Mouse (Mus musculus) adrenal gland, postnatal 10 days (tissue): ENCODE results near the gene Ptpn23. TPM values are rescaled to one million over a fixed set of nuclear protein-coding genes. Genes with fewer than 3 reads are reported as not detected.
"Not testable (repeated sequence)": the region's sequence is repeated elsewhere in the genome, so short reads cannot be mapped to it uniquely, and the experiment has no call there.

Experiments
- DNase-seq: peaks from one replicate; pipeline ENCODE4 v3.0.0; 2021; ENCODE audit warnings: mixed read lengths
- long read RNA-seq, 2 experiments: library from polyadenylated mRNA; stranded (forward); transcript quantifications; one replicate each; pipeline ENCODE4 v2.0.0; 2021
- total RNA-seq, 2 experiments: library from RNA; stranded (reverse); gene quantifications; 2 replicates each; pipeline ENCODE4 v1.2.3; 2021

Ptpn23 gene
- total RNA-seq, result 10 to 100 TPM; 33.4 to 38.8 TPM
- long read RNA-seq, experiment 1, partial matches to known transcripts, result 4 of 5 reads
- long read RNA-seq, experiment 1, other reads (novel, unspliced or antisense), result 1 of 5 reads
- long read RNA-seq, experiment 2, partial matches to known transcripts, result 2 of 2 reads
- long read RNA-seq, experiment 2, other reads (novel, unspliced or antisense), result 0 of 2 reads

DNA sequence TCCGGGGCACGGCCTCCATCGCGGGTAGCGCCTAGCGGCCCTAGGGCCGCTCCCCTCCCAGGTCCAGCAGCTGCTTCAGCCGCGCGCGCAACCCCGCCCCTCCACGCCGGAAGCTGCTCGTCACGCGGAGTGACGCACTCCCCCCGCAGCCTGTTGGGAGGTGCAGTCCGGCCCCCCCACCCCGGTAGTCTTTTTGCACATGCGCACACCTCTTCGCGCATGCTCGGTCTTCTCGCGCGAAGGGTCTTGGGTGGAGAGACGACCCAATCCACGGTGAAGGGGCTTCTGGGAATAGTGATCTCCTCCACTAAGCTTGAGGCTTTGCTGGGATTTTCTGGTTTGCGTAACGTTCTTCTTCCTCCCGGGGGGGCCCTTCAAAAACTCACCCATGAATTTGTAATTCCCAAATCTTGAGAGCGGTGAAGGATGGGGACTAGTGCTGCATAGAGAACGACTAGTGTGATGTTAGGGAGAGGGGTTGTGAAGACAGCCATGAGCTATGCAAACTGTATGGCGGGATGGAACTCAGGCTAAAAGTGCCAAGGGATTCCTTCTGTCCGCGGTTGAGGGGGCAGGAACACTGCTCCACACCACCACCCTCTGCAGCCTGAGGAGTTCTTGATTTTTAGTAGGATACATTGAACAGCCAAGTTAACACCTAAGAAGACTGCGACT is at the start of gene Ptpn23:
Ptpn23 (minus strand) TSS at position 115 of the 675 bp plus-strand sequence.
- peak; percentile 98 for DNase-seq

DNA sequence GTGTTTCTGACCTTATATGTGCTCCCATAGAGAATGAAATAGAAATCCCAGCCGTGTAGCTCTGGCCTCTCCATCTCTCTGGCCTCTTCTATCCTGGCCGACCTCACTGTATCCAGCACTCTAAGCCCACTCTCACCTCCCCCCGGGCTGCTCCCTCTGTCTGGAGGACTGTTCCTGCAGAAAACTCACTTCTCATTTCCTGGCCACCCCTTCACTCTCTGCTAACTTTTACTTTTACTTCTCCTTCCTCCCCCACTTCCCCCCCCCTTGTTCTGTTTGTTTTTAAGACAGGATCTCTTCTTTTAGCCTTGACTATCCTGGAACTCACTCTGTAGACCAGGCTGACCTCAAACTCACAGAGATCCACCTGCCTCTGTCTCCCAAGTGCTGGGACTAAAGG is 44.5 kb upstream of the Ptpn23 start:
- no peak for DNase-seq

DNA sequence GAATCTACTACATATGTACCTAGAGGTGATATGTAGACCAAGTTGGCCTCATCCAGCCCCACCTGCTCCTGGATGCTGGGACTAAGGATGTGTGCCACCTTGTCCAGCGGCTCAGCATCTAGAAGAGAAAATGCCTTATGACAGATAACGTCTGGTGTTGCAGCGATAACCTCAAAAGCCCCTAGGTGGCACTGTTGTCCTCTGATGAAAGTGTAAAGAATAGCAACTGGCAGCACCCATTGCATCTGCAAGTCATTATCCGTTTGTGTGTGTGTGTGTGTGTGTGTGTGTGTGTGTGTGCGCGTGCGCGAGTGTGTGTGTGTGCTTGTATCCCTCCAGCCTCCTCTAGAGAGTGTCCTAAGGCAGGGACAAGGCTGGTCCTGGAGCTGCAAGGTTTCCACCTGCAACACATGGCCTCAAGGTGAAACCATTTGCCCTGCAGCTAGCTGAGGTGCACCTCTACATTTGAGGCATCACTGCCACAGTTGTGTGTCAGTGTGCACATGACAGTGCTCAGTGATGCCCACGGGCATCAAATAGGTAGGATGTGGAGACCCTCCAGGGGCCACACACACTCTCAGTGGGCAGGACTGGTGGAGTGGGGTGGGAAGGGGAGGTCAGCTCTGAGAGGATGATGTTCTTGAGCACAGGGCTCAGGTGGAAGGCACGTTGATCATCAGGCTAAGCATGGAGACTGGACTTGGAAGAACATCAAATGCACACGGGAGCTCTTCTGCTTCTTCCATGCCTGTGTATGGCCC is 41.0 kb upstream of the Ptpn23 start:
- peak; percentile 80 for DNase-seq

DNA sequence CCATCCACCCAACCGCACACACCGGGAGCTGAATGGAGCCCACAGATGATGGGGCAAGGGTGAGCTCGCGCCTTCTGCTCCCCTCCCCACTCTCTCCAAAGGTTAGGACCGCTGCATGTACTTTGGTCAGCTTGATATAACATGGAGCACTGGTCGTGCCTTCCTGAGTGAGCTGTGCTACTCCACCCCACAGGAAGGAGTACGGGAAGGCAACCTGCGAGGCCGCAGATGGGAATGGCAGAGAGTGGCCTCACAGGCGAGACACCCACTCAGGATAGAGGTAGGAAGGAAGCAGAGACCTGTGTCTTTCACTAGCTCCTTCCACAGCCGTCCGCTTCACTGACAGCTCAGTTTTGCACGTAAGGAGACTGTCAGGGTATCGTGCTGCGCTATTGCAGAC is 40.3 kb upstream of the Ptpn23 start:
- no peak for DNase-seq

DNA sequence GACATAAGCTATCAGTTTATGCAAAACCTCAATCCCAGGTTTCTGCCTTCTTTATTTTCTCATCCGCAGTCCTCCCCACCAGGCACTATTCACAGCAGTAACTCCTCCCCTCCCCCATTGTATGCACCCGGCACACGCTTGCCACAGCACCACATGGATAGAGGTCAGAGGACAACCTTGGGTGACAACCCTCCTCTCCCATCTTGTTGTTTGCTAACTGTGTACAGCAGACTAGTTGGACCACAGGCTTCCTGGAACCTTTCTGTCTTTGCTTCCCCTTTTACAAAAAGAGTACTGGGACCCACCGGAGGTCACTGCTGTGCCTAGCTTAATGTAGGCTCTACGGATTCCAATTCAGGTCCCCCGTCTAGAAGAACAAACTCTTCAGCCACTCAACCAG is 32.5 kb upstream of the Ptpn23 start:
- DNase-seq, result no peak

DNA sequence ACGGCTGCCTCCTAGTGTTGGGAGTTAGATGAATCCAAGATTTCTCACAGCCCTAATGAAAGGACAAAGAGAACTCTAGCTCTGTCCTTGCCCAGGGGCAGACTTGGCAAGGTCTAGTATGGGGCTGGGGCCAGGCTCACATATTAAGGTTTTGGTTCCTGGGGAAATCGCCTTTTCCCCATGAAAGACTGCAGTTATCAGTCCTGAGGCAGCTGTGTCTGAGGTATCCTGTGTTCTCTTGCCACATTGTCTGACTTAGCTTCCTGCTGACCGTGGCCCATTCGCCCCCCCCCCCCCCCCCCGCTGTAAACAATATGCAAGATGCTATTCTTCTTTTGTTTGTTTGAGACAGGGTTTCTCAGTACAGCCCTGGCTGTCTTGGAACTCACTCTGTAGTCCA is 32.0 kb upstream of the Ptpn23 start:
- DNase-seq, result no peak

DNA sequence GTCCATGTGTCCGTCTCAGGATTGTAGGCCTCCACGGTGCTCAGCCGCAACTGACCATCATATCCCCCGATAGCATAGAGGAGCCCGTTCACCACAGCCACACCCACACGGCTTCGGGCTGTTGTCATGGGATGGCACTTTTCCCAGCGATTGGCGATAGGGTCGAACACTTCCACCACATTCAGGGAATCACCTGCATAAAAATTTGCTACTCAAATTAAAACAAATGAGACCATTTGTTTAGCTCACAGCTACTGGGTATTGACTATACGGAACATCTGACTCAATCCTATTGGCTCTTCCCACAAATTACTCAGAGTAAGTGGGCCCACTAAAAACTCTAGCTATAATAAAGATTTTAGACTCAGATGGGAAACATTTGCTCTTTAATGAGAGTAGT is 28.0 kb upstream of the Ptpn23 start:
- DNase-seq, result no peak

DNA sequence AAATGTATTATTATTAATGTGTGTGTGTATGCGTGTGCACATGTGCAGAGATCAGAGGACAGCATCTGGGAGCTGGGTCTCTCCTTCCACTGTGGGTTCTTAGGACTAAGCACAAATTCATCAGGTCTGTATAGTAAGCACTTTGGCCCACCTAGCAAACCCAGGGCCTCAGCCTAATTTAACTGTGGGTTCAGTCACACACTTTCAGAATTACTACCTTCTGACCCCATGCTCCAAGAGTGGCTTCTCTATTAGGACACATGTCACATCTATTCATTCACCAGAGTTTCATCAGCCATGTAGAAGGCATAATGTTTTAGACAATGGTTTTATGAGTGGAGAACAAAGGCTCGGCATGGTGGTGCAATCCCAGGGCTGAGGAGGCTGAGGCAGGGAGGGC is 25.0 kb upstream of the Ptpn23 start:
- no peak for DNase-seq

DNA sequence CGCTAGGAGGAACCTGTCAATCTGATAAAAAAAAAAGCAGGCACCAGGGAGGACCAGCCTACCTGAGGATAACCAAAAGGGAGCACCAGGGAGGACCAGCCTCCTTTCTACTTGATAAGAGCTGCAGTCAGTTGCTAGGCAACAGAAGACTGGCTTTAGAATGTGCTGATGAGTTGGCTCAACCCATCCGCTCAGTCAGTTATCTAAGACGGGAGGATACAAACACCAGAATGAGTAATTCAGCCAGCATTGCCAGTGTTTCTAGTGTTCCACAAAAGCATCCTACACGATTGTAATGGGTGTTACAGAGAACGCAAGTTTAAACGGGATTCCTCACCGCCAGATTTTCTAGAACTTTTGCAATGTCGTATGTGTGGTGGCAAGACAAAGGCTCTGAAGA is 23.2 kb upstream of the Ptpn23 start:
- DNase-seq, result no peak

DNA sequence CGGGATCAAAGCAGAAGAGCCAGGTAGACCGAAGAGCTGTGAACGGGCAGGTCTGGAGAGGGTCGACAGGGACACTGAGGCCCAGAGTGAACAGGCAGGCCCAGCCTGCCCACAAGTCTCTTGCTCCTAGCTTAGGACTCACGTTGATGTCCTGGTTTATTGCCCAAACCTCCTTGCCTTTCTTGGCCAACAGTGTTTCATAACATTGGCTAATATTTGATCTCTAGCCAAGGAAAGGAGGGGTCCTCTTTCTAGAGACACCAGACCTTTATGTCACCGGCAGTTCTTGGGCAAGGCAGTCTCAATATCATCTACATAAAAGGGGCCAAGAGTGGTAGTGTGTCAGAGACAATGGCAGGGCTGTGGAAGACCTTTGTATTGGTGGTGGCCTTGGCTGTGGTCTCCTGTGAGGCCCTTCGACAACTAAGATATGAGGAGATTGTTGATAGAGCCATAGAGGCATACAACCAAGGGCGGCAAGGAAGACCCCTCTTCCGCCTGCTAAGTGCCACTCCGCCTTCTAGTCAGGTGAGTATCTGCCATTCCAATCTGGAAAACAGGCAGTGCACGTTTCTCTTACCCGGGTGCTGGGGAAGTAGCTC is 11.6 kb upstream of the Ptpn23 start, which contains the start of gene Ngp:
Ngp (plus strand) TSS at position 237 of the 602 bp plus-strand sequence.
- DNase-seq, result no peak

DNA sequence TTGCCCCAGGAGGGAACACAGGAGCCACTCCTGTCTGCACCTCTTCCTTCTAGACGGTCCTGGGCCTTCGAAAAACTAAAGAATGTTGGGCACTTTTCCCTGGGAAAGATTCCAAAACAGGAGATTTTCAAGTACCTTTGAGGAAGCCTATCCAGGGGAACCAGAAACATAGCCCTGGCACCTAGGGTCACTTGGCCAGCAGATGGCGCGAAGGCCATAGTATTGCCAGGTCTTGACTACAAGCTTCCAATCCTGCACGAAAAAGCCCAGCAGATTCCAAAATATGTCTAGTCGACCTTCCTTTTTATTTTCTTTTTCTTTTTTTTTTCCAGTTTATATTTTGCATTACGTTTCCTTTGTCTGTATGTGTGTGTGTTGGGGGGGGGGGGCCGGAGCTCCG is 5.8 kb upstream of the Ptpn23 start:
- peak; percentile 68 for DNase-seq

DNA sequence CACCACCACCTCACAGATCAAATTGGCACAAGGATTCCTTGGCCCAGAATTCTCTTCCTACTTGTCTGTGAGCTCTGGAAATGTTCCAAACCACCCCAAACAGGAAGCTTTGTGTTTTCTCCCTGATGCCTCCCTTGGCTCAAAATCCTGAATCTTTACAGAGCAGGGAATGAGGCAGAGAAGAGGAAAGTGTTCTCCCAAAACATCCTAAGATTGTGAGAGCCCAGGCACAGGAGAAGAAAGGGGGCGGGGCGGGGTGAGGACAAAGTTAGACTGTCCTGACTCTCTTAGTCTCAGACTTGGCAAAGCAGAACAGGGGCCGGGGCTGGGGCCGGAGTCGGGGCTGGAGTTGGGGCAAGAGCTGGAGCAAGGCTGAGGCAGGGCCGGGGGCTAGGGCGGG is 4.9 kb upstream of the Ptpn23 start:
- DNase-seq, result no peak

DNA sequence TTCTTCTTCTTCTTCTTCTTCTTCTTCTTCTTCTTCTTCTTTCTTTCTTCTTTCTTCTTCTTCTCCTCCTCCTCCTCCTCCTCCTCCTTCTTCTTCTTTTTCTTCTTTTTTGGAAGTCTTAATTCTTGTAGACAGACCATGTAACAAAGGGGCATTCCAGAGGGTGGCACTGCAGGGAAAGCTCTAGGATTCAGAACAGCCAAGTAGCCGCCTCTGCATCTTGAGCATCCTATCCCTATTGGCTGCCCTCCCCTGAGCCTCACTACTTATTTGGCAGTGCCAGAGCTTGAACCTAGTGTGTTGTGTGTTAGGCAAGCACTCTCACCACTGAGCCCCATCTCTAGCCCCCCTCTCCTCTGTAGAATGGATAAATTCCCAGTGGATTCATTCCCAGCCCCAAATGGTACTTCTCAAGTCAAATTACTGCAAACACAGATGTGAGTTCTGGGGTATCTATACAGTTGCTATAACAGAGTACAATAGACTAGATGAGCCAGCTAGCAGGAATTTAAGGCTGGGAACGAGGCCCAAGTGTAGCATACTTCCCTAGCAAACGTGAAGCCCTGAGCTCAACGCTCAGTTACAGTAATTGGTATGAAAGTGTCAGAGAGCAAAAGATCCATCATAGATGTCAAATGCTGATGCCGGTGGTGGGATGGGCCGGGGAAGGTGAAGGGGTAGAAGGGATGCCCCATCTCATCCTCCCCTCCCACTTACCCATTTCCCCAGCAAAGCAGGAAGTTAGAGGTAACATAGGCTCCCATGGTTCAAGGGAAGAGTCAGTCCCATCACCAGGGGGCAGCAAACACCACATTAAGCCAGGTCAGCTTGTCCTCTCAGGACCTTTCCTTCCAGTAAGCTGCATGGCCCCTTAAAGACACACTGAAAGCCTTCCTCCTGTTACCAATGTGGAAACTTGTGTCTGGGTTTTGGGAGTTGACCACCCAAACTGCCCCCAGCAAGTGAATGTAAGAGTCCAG is 3.2 kb upstream of the Ptpn23 start:
- peak; percentile 90 for DNase-seq

DNA sequence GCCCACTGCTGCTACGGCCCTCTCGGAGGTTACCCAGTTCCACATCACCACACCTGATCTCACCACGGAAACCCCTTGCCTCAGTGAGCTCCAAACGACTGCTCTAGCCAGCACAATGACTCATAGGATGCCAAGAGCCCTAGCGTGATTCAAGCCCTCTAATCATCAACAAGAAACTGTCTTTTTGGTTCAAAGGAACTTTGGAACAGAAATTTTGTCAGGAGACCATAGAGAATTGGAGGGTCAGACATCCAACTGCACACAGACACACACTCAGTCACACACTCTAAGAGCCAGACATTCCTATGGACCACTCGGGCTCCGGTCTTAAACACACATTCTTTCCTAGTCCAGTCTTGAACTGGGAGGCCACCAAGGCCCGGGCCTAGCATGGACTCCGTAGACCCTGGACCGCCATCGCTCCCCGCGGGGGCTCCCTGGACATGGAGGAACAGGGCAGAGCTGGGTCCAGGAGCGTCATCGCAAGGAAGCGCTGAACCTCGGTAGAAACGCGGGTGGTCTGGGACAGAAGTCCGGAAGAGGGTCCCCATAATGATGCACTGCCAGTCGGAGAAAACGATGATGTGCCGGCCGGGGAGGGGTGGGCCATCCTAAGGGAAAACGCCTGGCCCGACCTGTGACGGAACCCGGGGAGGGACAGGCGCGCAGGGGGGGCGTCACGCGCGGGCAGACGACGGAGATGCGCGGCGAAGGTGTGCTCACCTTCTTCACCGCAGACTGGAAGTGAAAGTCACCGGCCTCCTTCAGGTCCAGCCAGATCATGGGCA is 508 bp downstream of the Ptpn23 start:
- no peak for DNase-seq

DNA sequence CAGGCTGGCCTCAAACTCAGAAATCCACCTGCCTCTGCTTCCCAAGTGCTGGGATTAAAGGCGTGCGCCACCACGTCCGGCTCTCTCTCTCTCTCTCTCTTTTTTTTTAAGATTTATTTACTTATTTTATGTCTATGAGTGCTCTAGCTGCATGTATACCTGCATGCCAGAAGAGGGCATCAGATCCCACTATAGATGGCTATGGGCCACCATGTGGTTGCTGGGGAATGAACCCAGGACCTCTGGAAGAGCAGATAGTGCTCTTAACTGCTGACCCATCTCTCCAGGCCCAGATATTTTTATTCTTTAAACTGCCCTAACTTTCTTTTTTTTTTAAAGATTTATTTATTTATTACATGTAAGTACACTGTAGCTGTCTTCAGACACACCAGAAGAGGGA is 4.8 kb downstream of the Ptpn23 start:
- DNase-seq, result not testable (repeated sequence)

DNA sequence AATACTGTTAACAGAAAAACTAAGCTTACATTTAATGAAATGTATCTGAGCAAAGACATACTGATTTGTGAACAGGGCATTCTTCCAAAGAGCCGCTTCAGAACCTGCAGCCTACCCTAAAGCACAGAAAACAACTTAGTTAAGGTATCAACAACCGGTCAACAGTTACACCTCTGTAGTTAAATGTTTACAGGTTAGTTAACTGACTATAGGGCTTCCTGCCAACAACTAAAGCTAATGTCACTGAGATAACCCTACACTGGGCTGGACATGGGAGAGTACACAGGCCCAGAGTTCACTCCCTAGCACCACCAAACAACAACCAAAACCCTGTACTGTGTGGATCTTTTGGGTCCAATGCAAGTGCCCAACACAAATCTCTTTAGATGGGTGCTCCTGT is 5.3 kb downstream of the Ptpn23 start:
- DNase-seq, result no peak

DNA sequence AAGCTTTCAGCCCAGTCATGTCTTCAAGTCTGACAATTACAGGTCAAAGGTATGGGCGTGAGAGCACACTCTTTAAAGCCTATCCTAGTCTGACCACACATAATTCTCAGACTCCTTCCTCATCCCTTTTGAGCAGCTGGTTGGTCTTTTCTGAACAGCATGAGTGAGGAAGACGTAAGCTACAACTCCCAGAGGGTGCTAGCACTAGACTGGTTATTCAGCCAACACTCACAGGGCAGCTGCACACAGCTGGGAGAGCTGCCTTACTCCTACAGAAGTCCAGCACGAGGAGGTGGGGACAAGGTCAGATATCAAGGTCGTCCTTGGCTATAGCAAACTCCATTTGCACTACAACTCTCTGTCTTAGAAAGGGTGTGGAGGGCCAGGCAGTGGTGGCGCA is 7.4 kb downstream of the Ptpn23 start:
- peak; percentile 43 for DNase-seq

DNA sequence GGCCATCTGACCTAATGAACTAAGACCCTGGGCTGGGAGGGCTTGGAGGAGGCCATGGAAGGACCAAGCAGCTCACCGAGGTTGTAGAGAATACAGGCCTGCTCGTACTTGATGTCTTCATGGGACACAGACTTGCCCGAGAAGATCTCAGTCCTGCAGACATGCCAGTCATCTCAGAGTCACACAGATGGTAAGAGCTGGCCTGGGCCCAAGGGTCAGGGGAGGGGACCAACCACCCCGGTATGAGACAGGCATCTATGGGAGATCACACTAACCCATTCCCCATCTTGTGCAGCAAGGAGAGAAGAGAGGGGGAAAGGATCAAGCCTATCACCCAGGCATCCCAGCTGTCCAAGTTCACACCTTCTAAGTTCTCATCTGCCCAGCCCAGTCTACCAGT is 14.7 kb downstream of the Ptpn23 start:
- no peak for DNase-seq

DNA sequence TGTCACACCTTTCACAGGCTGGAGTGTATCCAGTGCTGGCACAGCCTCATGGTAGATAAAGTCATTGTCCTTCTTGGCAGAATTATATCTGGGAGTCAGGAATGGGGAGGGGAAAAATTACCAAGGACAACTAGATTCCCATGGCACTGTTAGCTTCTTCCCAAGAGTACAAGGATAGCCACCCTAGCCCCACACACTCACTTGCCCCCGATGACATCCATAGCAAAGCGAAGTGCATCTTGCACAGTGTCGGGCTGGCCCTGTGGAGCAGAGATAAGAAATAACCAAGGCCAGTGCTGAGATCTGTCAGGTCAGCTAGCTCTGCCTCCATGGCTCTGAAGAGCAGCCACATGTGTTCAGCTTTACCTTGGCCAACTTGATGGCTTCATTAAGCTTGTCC is 17.2 kb downstream of the Ptpn23 start:
- DNase-seq, result no peak

DNA sequence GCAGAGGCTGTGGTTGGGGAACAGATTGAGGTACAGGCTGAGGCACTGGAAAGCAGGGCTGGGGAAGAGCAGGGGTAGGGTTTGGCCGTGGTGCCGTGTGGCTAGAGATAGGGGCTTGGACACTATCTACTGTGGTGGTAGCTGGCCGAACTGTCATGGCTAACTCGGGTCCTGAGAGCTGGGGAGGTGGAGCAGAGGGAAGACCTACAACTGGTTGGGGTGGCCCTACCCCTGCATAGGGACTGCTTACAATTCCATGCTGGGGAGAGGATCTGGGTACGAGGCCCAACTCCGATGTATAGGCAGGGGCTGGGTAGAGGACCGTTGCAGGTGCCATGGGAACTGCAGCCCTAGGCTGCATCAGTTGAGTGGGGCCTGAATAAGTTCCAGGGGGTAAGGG is 20.0 kb downstream of the Ptpn23 start:
- no peak for DNase-seq

DNA sequence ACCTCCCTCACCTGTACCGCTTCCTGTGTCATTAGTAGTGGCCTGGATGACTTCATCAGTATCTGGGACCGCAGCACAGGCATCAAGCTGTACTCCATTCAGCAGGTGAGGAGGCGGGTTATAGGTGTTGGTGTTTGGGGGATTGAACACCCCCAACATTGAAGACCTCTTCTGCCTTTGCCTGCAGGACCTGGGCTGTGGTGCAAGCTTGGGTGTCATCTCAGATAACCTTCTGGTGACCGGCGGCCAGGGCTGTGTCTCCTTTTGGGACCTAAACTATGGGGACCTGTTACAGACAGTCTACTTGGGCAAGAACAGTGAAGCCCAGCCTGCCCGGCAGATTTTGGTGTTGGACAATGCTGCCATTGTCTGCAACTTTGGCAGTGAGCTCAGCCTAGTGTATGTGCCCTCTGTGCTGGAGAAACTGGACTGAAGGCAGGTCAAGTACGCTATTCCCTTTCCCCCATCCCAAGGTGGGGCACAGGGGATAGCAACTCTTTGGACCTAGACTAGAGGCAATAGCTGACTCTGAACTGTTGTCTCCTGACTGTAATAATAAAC is 23.6 kb downstream of the Ptpn23 start:
- DNase-seq, result no peak
